Mouse (Mus musculus) hindbrain, embryonic 15.5 days (tissue): ENCODE data around the gene Dapk2. TPM values are rescaled to one million over a fixed set of nuclear protein-coding genes. Genes with fewer than 3 reads are reported as not detected.

Source experiments
- ATAC-seq: fragments of 200-750 bp; cut with Nextera tagmentation; 2 replicates; pipeline ENCODE4 v1.8.0; 2017; ENCODE audit warnings: low read depth, moderate number of reproducible peaks, moderate TSS enrichment; ENCODE audit not compliant: low FRiP score
- H3K27ac ChIP-seq: fragments of 300-500 bp; sonication (generic); replicated peaks from 2 replicates; pipeline ENCODE4 v1.5.1; 2015; ENCODE audit warnings: mild to moderate bottlenecking, inconsistent platforms
- H3K27me3 ChIP-seq: fragments of 300-500 bp; sonication (generic); 2 replicates; pipeline ENCODE4 v1.6.1; 2015; ENCODE audit warnings: control low read depth, inconsistent platforms
- H3K36me3 ChIP-seq: fragments of 300-500 bp; sonication (generic); 2 replicates; pipeline ENCODE4 v1.6.1; 2015; ENCODE audit warnings: control low read depth, inconsistent platforms
- H3K4me1 ChIP-seq: fragments of 300-500 bp; sonication (generic); replicated peaks from 2 replicates; pipeline ENCODE4 v1.6.1; 2015; ENCODE audit warnings: control low read depth, inconsistent platforms
- H3K4me2 ChIP-seq: fragments of 300-500 bp; sonication (generic); 2 replicates; pipeline ENCODE4 v1.6.1; 2015; ENCODE audit warnings: moderate library complexity, mild to moderate bottlenecking, inconsistent platforms
- H3K4me3 ChIP-seq: fragments of 300-500 bp; sonication (generic); 2 replicates; pipeline ENCODE4 v1.5.1; 2015; ENCODE audit warnings: mild to moderate bottlenecking, inconsistent platforms
- H3K9ac ChIP-seq: fragments of 300-500 bp; sonication (generic); 2 replicates; pipeline ENCODE4 v1.6.1; 2015; ENCODE audit warnings: inconsistent platforms
- H3K9me3 ChIP-seq: fragments of 300-500 bp; sonication (generic); 2 replicates; pipeline ENCODE4 v1.6.1; 2016; ENCODE audit warnings: control low read depth, inconsistent platforms
- WGBS: fragments of 180-500 bp; shearing (Covaris S2); methylation state at CpG from one replicate; pipeline ENCODE4 v1.1.7; 2015; 5-methylcytosine and 5-hydroxymethylcytosine counted together
- polyA plus RNA-seq: library from polyadenylated mRNA; unstranded; fragments of >200 nt; fragmentation: Nextera tagmentation; extraction: Ambion mirVana; gene quantifications from 2 replicates; pipeline ENCODE4 v1.2.1, GENCODE M21; 2015

Dapk2 gene
- polyA plus RNA-seq, 1 experiment from 2014 or later = 0.65 TPM

GRCm38 (mm10) chr9:66198533-66198932 is 40.5 kb downstream of the Dapk2 start:
- no peaks in the 10 kb centered on the region for H3K36me3 ChIP-seq
- no peaks in the 10 kb centered on the region for H3K4me1 ChIP-seq
- WGBS = 93% methylated on average over 1 of the region's 1 CpGs
- no peak for ATAC-seq
- H3K4me2 ChIP-seq = no peak overlapping the region
- no peak overlapping the region for H3K27ac ChIP-seq
- H3K9me3 ChIP-seq = no peaks in the 10 kb centered on the region
- no peak overlapping the region for H3K4me3 ChIP-seq
- H3K9ac ChIP-seq = no peak overlapping the region
- H3K27me3 ChIP-seq = no peaks in the 10 kb centered on the region

- H3K27ac ChIP-seq = no peak overlapping the region
- 86% methylated on average over 14 of the region's 14 CpGs for WGBS
- H3K9ac ChIP-seq = no peak overlapping the region
- H3K4me2 ChIP-seq = no peak overlapping the region
- H3K4me3 ChIP-seq = no peak overlapping the region
- no peaks in the 10 kb centered on the region for H3K9me3 ChIP-seq
- ATAC-seq = no peak
- no peaks in the 10 kb centered on the region for H3K36me3 ChIP-seq
- no peaks in the 10 kb centered on the region for H3K4me1 ChIP-seq
- no peaks in the 10 kb centered on the region for H3K27me3 ChIP-seq
Measured at GRCm38 (mm10) chr9:66199657-66200410, 41.8 kb downstream of the Dapk2 start.

GRCm38 (mm10) chr9:66200411-66200789 is 42.4 kb downstream of the Dapk2 start:
- Histone ChIP-seq H3K27me3 (no peaks in the 10 kb centered on the region), H3K4me2 (no peak overlapping the region), H3K4me3 (no peak overlapping the region), H3K4me1 (no peaks in the 10 kb centered on the region), H3K9me3 (no peaks in the 10 kb centered on the region), H3K27ac (no peak overlapping the region), H3K36me3 (no peaks in the 10 kb centered on the region), H3K9ac (no peak overlapping the region)
- no peak for ATAC-seq
- 87% methylated on average over 5 of the region's 5 CpGs for WGBS

GRCm38 (mm10) chr9:66201665-66202064 is 43.6 kb downstream of the Dapk2 start:
- H3K36me3 ChIP-seq = no peaks in the 10 kb centered on the region
- H3K27me3 ChIP-seq = no peaks in the 10 kb centered on the region
- no peak overlapping the region for H3K9ac ChIP-seq
- no peak for ATAC-seq
- H3K4me1 ChIP-seq = no peaks in the 10 kb centered on the region
- H3K9me3 ChIP-seq = no peaks in the 10 kb centered on the region
- 83% methylated on average over 6 of the region's 6 CpGs for WGBS
- H3K27ac ChIP-seq = no peak overlapping the region
- no peak overlapping the region for H3K4me2 ChIP-seq
- H3K4me3 ChIP-seq = no peak overlapping the region

- 80% methylated on average over 7 of the region's 7 CpGs for WGBS
- Histone ChIP-seq H3K36me3 (no peaks in the 10 kb centered on the region), H3K4me2 (no peak overlapping the region), H3K4me1 (no peaks in the 10 kb centered on the region), H3K9me3 (no peaks in the 10 kb centered on the region), H3K27me3 (no peaks in the 10 kb centered on the region), H3K4me3 (no peak overlapping the region), H3K27ac (no peak overlapping the region), H3K9ac (no peak overlapping the region)
- ATAC-seq = no peak
Measured at GRCm38 (mm10) chr9:66202463-66202862, 44.4 kb downstream of the Dapk2 start.

- Histone ChIP-seq H3K4me3 (no peak overlapping the region), H3K27me3 (no peaks in the 10 kb centered on the region), H3K9ac (no peak overlapping the region), H3K9me3 (no peaks in the 10 kb centered on the region), H3K36me3 (no peaks in the 10 kb centered on the region), H3K4me2 (no peak overlapping the region), H3K27ac (no peak overlapping the region), H3K4me1 (no peaks in the 10 kb centered on the region)
- no peak for ATAC-seq
- 90% methylated on average over 9 of the region's 9 CpGs for WGBS
Measured at GRCm38 (mm10) chr9:66205702-66206101, 47.7 kb downstream of the Dapk2 start.

- 66% methylated on average over 5 of the region's 5 CpGs for WGBS
- Histone ChIP-seq H3K9ac (no peak overlapping the region), H3K4me3 (no peak overlapping the region), H3K36me3 (no peaks in the 10 kb centered on the region), H3K27me3 (no peaks in the 10 kb centered on the region), H3K4me1 (no peaks in the 10 kb centered on the region), H3K4me2 (no peak overlapping the region), H3K27ac (no peak overlapping the region), H3K9me3 (no peaks in the 10 kb centered on the region)
- no peak for ATAC-seq
Measured at GRCm38 (mm10) chr9:66206825-66207224, 48.8 kb downstream of the Dapk2 start.

- Histone ChIP-seq H3K36me3 (no peaks in the 10 kb centered on the region), H3K4me2 (no peak overlapping the region), H3K9me3 (no peaks in the 10 kb centered on the region), H3K27ac (no peak overlapping the region), H3K4me1 (no peaks in the 10 kb centered on the region), H3K9ac (no peak overlapping the region), H3K4me3 (no peak overlapping the region), H3K27me3 (no peaks in the 10 kb centered on the region)
- ATAC-seq = no peak
- 45% methylated on average over 4 of the region's 4 CpGs for WGBS
Measured at GRCm38 (mm10) chr9:66211420-66211819, 53.4 kb downstream of the Dapk2 start.

- Histone ChIP-seq H3K4me1 (no peaks in the 10 kb centered on the region), H3K4me2 (no peak overlapping the region), H3K4me3 (no peak overlapping the region), H3K9me3 (no peaks in the 10 kb centered on the region), H3K36me3 (no peaks in the 10 kb centered on the region), H3K27ac (no peak overlapping the region), H3K9ac (no peak overlapping the region), H3K27me3 (no peaks in the 10 kb centered on the region)
- 85% methylated on average over 2 of the region's 2 CpGs for WGBS
- no peak for ATAC-seq
Measured at GRCm38 (mm10) chr9:66212088-66212487, 54.1 kb downstream of the Dapk2 start.

- Histone ChIP-seq H3K9ac (no peak overlapping the region), H3K9me3 (no peaks in the 10 kb centered on the region), H3K36me3 (no peaks in the 10 kb centered on the region), H3K27ac (no peak overlapping the region), H3K27me3 (no peaks in the 10 kb centered on the region), H3K4me1 (no peaks in the 10 kb centered on the region), H3K4me2 (no peak overlapping the region), H3K4me3 (no peak overlapping the region)
- 84% methylated on average over 5 of the region's 5 CpGs for WGBS
- no peak for ATAC-seq
Measured at GRCm38 (mm10) chr9:66212802-66213201, 54.8 kb downstream of the Dapk2 start.

GRCm38 (mm10) chr9:66213386-66214032 is 55.5 kb downstream of the Dapk2 start:
- no peak for ATAC-seq
- 35% methylated on average over 5 of the region's 5 CpGs for WGBS

GRCm38 (mm10) chr9:66215551-66215950 is 57.5 kb downstream of the Dapk2 start:
- Histone ChIP-seq H3K4me3 (no peak overlapping the region), H3K9ac (no peak overlapping the region), H3K9me3 (no peaks in the 10 kb centered on the region), H3K36me3 (no peaks in the 10 kb centered on the region), H3K4me2 (no peak overlapping the region), H3K4me1 (no peaks in the 10 kb centered on the region), H3K27ac (no peak overlapping the region), H3K27me3 (no peaks in the 10 kb centered on the region)
- no peak for ATAC-seq

More at GRCm38 (mm10) chr9:66213386-66214032, 55.5 kb downstream of the Dapk2 start:
- H3K9ac ChIP-seq = no peak overlapping the region
- no peaks in the 10 kb centered on the region for H3K36me3 ChIP-seq
- no peaks in the 10 kb centered on the region for H3K4me1 ChIP-seq
- no peak overlapping the region for H3K4me2 ChIP-seq
- H3K27ac ChIP-seq = no peak overlapping the region
- H3K9me3 ChIP-seq = no peaks in the 10 kb centered on the region
- no peak overlapping the region for H3K4me3 ChIP-seq
- H3K27me3 ChIP-seq = no peaks in the 10 kb centered on the region
